Mouse (Mus musculus) bone marrow macrophage, adult 2 months (primary cell): ENCODE results near the gene Bod1l.

Experiments used
- CTCF ChIP-seq: IDR thresholded peaks from 2 replicates; pipeline ENCODE4 v1.5.1; 2012; ENCODE audit warnings: low read depth, mild to moderate bottlenecking, low read length, moderate library complexity
- POLR2A ChIP-seq: IDR thresholded peaks from 2 replicates; pipeline ENCODE4 v1.6.1; 2012; ENCODE audit warnings: mild to moderate bottlenecking, low read depth, low read length, borderline replicate concordance

- TF ChIP-seq CTCF (no peak), POLR2A (no peak)
These were observed 36.7 kb downstream of the Bod1l start for GRCm38 (mm10) chr5:41807383-41807782.
